Mouse (Mus musculus) heart, embryonic 11.5 days (tissue): Measurements from ENCODE around the gene Pbrm1. TPM values are rescaled to one million over a fixed set of nuclear protein-coding genes. Genes with fewer than 3 reads are reported as not detected.

ENCODE experiments used
- ATAC-seq: fragments of 200-750 bp; cut with Nextera tagmentation; replicated peaks from 2 replicates; pipeline ENCODE4 v1.8.0; 2017; ENCODE audit warnings: moderate library complexity; ENCODE audit not compliant: insufficient number of reproducible peaks, low FRiP score, low TSS enrichment
- H3K27ac ChIP-seq: fragments of 300-500 bp; sonication (generic); 2 replicates; pipeline ENCODE4 v1.5.1; 2014; ENCODE audit warnings: mild to moderate bottlenecking, low read depth, low read length
- H3K27me3 ChIP-seq: fragments of 300-500 bp; sonication (generic); 2 replicates; pipeline ENCODE4 v1.6.1; 2014; ENCODE audit warnings: mild to moderate bottlenecking, low read length, mixed read lengths; ENCODE audit not compliant: control insufficient read depth, insufficient read depth
- H3K36me3 ChIP-seq: fragments of 300-500 bp; sonication (generic); 2 replicates; pipeline ENCODE4 v1.6.1; 2014; ENCODE audit warnings: mild to moderate bottlenecking, low read length, moderate library complexity, mixed read lengths; ENCODE audit not compliant: control insufficient read depth, insufficient read depth
- H3K4me1 ChIP-seq: fragments of 300-500 bp; sonication (generic); 2 replicates; pipeline ENCODE4 v1.6.1; 2014; ENCODE audit warnings: low read length; ENCODE audit not compliant: control insufficient read depth, insufficient read depth
- H3K4me2 ChIP-seq: fragments of 300-500 bp; sonication (generic); 2 replicates; pipeline ENCODE4 v1.6.1; 2014; ENCODE audit warnings: mild to moderate bottlenecking, moderate library complexity
- H3K4me3 ChIP-seq: fragments of 300-500 bp; sonication (generic); 2 replicates; pipeline ENCODE4 v1.5.1; 2014; ENCODE audit warnings: low read depth, low read length
- H3K9ac ChIP-seq: fragments of 300-500 bp; sonication (generic); 2 replicates; pipeline ENCODE4 v1.6.1; 2014; ENCODE audit warnings: mild to moderate bottlenecking, low read depth, low read length, moderate library complexity
- H3K9me3 ChIP-seq: fragments of 300-500 bp; sonication (generic); replicated peaks from 2 replicates; pipeline ENCODE4 v1.6.1; 2016; ENCODE audit warnings: low read length; ENCODE audit not compliant: control insufficient read depth
- WGBS: fragments of 180-500 bp; shearing (Covaris S2); extraction: QIAGEN DNeasy Blood & Tissue Kit; methylation state at CpG from one replicate; pipeline ENCODE4 v1.1.7; 2014; ENCODE audit not compliant: insufficient replicate concordance; 5-methylcytosine and 5-hydroxymethylcytosine counted together
- polyA plus RNA-seq: library from polyadenylated mRNA; unstranded; fragments of >200 nt; fragmentation: Nextera tagmentation; extraction: Ambion mirVana; gene quantifications from 2 replicates; pipeline ENCODE4 v1.2.1, GENCODE M21; 2014

The Pbrm1 gene
- polyA plus RNA-seq, 1 experiment from 2014 or later = 93.6 TPM

DNA sequence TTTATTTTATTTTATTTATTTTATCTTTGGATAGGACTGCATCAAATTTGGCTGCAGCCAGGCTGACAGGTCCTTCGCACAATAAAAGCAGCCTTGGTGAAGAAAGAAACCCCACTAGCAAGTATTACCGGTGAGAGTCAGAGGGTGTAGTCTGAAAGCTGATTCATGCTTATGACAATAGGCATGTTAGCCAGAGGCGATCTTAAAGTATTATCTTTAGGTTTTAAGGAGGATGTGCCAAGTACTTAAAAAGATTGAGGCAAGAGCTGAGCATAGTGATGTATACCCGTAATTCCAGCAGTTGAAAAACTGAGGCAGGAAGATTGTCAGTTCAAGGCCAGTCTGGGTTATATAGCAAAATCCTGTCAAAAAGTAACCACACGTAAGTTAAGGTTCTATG is 26.4 kb downstream of the Pbrm1 start:
- no peaks in the 10 kb centered on the region for H3K27me3 ChIP-seq
- no peak overlapping the region for H3K4me2 ChIP-seq
- H3K4me1 ChIP-seq = no peaks in the 10 kb centered on the region
- ATAC-seq = no peak
- H3K9me3 ChIP-seq = no peaks in the 10 kb centered on the region
- H3K9ac ChIP-seq = no peak overlapping the region
- peaks cover 30% of the 10 kb centered on the region for H3K36me3 ChIP-seq
- no peak overlapping the region for H3K4me3 ChIP-seq
- WGBS = 83% methylated on average over 5 of the region's 5 CpGs
- peak overlapping the region; percentile 18; the same call in 1 of the 2 replicates for H3K27ac ChIP-seq

GRCm38 (mm10) chr14:31045817-31046216 is 26.9 kb downstream of the Pbrm1 start:
- Histone ChIP-seq H3K27ac (no peak overlapping the region), H3K9ac (no peak overlapping the region), H3K4me3 (no peak overlapping the region), H3K36me3 (peaks cover 35% of the 10 kb centered on the region), H3K9me3 (no peaks in the 10 kb centered on the region), H3K4me1 (no peaks in the 10 kb centered on the region), H3K4me2 (no peak overlapping the region), H3K27me3 (no peaks in the 10 kb centered on the region)
- WGBS = 83% methylated on average over 1 of the region's 1 CpGs
- ATAC-seq = peak; percentile 88

DNA sequence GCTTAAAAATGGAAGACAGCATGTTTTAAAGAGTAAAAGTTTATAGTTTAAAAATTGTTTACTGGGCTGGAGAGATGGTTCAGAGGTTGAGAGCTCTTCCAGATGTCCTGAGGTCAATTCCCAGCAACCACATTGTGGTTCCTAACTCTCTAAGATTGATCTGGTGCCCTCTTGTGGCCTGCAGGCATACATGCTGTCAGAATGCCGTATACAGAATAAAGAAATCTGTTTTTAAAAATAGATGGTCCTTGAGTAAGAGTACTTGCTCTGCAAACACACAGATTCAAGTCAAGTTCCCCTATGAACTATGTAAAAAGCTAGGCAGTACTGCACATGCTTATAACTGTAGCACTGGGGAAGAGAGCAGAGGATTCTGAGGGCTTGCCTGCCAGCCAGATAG is 43.3 kb downstream of the Pbrm1 start:
- Histone ChIP-seq H3K4me1 (no peaks in the 10 kb centered on the region), H3K4me3 (no peak overlapping the region), H3K36me3 (peaks cover 22% of the 10 kb centered on the region), H3K9ac (no peak overlapping the region), H3K9me3 (no peaks in the 10 kb centered on the region), H3K27me3 (no peaks in the 10 kb centered on the region), H3K27ac (no peak overlapping the region), H3K4me2 (no peak overlapping the region)
- WGBS = 91% methylated on average over 1 of the region's 1 CpGs
- ATAC-seq = no peak

GRCm38 (mm10) chr14:31069086-31069733 is 50.3 kb downstream of the Pbrm1 start:
- Histone ChIP-seq H3K4me2 (no peak overlapping the region), H3K27ac (no peak overlapping the region), H3K9me3 (no peaks in the 10 kb centered on the region), H3K4me1 (no peaks in the 10 kb centered on the region), H3K4me3 (no peak overlapping the region), H3K9ac (no peak overlapping the region), H3K36me3 (peaks cover 23% of the 10 kb centered on the region), H3K27me3 (no peaks in the 10 kb centered on the region)
- WGBS = 95% methylated on average over 4 of the region's 4 CpGs
- ATAC-seq = no peak

DNA sequence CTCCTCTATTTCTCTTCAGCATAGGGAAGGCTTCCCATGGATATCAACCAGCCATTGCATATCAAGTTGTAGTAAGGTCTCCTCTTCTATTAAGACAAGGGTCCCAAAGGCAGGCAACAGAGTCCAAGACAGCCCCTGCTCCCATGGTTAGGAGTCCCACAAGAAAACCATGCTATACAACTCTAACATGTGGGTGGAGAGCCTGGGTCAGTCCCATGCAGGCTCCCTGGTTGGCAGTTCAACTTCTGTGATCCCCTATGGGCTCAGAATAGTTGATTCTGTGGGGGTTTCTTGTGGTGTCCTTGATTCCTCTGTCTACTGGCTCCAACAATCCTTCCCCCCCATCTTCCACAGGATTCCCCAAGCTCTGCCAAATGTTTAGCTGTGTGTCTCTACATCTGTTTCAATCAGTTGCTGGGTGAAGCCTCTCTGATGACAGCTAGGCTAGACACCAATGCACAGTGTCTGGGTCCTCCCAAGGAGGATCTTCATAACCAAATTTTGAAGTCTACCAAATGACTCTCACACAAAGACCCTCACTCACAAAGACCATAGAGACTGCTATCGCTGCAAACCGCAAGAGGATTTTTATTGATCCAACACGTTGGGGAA is 59.8 kb downstream of the Pbrm1 start:
- H3K4me3 ChIP-seq = no peak overlapping the region
- no peak overlapping the region for H3K4me2 ChIP-seq
- ATAC-seq = no peak
- H3K9ac ChIP-seq = no peak overlapping the region
- H3K27me3 ChIP-seq = no peaks in the 10 kb centered on the region
- H3K27ac ChIP-seq = peak overlapping the region; percentile 42
- peaks cover 4% of the 10 kb centered on the region; the same call in 1 of the 2 replicates for H3K4me1 ChIP-seq
- peaks cover 32% of the 10 kb centered on the region for H3K36me3 ChIP-seq
- WGBS = 89% methylated on average over 3 of the region's 3 CpGs
- no peaks in the 10 kb centered on the region for H3K9me3 ChIP-seq

DNA sequence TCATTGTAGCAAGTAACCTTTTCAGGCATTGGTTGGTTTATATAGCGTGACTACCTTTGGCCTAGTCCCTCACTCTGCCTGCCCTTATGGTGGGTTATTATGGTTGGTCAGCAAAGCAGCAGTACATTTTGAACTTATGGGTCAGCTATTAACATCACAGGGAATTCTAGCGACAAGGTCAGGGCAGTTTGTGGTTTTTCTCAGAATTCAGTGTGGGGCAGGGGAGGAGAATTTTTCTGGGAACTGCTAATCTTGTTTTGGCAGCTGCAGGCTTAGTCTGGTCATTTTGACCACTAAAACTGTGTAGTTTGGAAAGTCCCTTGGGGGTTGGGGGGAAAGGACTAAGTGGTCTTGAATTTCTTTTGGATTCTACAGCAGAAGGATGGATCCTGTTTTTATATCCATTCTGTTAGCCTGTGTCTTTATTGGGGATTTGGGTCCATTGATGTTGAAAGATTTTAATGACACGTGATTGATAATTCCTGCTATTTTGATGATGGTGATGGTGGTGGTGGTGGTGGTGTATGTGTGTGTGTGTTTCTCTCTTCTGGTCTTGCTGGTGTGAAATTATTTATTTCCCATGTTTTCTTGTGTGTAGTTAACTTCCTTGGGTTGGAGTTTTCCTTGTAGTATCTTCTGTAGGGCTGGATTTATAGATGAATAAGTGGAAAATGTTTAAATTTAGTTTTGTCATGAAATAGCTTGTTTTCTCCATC is 60.5 kb downstream of the Pbrm1 start:
- peaks cover 28% of the 10 kb centered on the region for H3K36me3 ChIP-seq
- no peaks in the 10 kb centered on the region for H3K27me3 ChIP-seq
- peaks cover 4% of the 10 kb centered on the region; the same call in 1 of the 2 replicates for H3K4me1 ChIP-seq
- no peak overlapping the region for H3K4me3 ChIP-seq
- H3K27ac ChIP-seq = peak overlapping the region; percentile 42
- H3K4me2 ChIP-seq = peak overlapping the region; percentile 22; the same call in 1 of the 2 replicates
- no peak overlapping the region for H3K9ac ChIP-seq
- no peaks in the 10 kb centered on the region for H3K9me3 ChIP-seq
- 80% methylated on average over 3 of the region's 3 CpGs for WGBS
- ATAC-seq = no peak

DNA sequence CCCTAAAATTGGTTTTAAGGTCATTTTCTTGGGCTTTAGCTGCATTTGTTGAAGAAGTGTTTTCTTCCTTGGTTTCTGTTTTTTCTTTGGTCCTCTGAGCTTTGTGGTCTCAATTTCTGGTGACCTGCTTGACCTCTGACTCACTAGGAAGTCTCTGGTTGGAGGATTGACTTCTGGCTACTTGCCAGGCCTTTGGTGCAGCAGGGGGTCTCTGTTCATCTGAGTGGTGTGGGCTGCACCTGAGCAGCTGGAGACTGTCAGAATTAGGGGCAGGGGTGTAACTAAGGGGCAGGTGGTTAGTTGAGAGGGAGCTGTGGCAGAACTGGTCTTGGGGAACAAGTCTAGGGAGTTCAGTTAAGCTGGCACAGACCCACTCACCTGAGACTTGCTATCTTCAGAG is 62.2 kb downstream of the Pbrm1 start:
- no peak overlapping the region for H3K27ac ChIP-seq
- H3K36me3 ChIP-seq = peaks cover 26% of the 10 kb centered on the region
- peak overlapping the region; percentile 24 for H3K4me2 ChIP-seq

GRCm38 (mm10) chr14:31087433-31087832 is 68.5 kb downstream of the Pbrm1 start:
- 79% methylated on average over 6 of the region's 6 CpGs for WGBS
- H3K9me3 ChIP-seq = no peaks in the 10 kb centered on the region
- no peaks in the 10 kb centered on the region for H3K4me1 ChIP-seq
- H3K4me2 ChIP-seq = no peak overlapping the region
- no peak overlapping the region for H3K9ac ChIP-seq
- H3K27ac ChIP-seq = no peak overlapping the region
- peaks cover 37% of the 10 kb centered on the region for H3K36me3 ChIP-seq
- no peak overlapping the region for H3K4me3 ChIP-seq
- ATAC-seq = no peak
- H3K27me3 ChIP-seq = no peaks in the 10 kb centered on the region

More for the DNA sequence above, 62.2 kb downstream of the Pbrm1 start:
- Histone ChIP-seq H3K27me3 (no peaks in the 10 kb centered on the region), H3K9ac (no peak overlapping the region), H3K4me1 (peaks cover 4% of the 10 kb centered on the region; the same call in 1 of the 2 replicates), H3K4me3 (no peak overlapping the region), H3K9me3 (no peaks in the 10 kb centered on the region)
- ATAC-seq = no peak
